Mouse (Mus musculus): Measurements from ENCODE around the gene Nudt16l1. TPM values are rescaled to one million over a fixed set of nuclear protein-coding genes. Genes with fewer than 3 reads are reported as not detected.

The Nudt16l1 gene
- total and polyA plus RNA-seq, 3 experiments = 20.5 to 42.9 (median 21.7) TPM

- no peak for DNase-seq (ENCODE audit: low spot score)
- no peak for TF ChIP-seq GATA2 (IDR thresholded peaks at IDR 0.05; ENCODE audit: borderline replicate concordance, low read depth, low read length)
- TF ChIP-seq POLR2AphosphoS5 (IDR thresholded peaks at IDR 0.05; ENCODE audit: insufficient replicate concordance, low read depth, low read length) = no peak
- TF ChIP-seq GATA1 (IDR thresholded peaks at IDR 0.05; ENCODE audit: borderline replicate concordance, low read length) = no peak
- TF ChIP-seq TAL1 (conservative IDR thresholded peaks at IDR 0.05; ENCODE audit: low read depth, low read length) = no peak
- TF ChIP-seq CTCF (IDR thresholded peaks at IDR 0.05; ENCODE audit: low read depth, low read length) = no peak
- Histone ChIP-seq H3K36me3 (replicated peaks) (peaks cover 9% of the 10 kb centered on the region), H3K4me3 (ENCODE audit: low read depth, low read length) (no peak overlapping the region), H3K4me1 (ENCODE audit: insufficient read depth, low read depth, low read length) (peaks cover 20% of the 10 kb centered on the region), H3K27me3 (ENCODE audit: insufficient read depth, low read length) (peaks cover 13% of the 10 kb centered on the region), H3K9me3 (replicated peaks) (no peaks in the 10 kb centered on the region)
- ATAC-seq (ENCODE audit: extremely low read depth, insufficient number of reproducible peaks, low FRiP score, poor library complexity, severe bottlenecking) = no peak
Measured at GRCm38 (mm10) chr16:4969055-4969843, 30.7 kb downstream of the Nudt16l1 start.

GRCm38 (mm10) chr16:4971626-4972025 is 33.1 kb downstream of the Nudt16l1 start:
- Histone ChIP-seq H3K4me3 (ENCODE audit: low read depth, low read length) (no peak overlapping the region), H3K36me3 (replicated peaks) (peaks cover 3% of the 10 kb centered on the region), H3K27me3 (ENCODE audit: insufficient read depth, low read length) (peaks cover 27% of the 10 kb centered on the region), H3K9me3 (replicated peaks) (no peaks in the 10 kb centered on the region), H3K4me1 (ENCODE audit: insufficient read depth, low read depth, low read length) (peaks cover 6% of the 10 kb centered on the region; the same call in 1 of the 2 replicates)
- no peak for ATAC-seq (ENCODE audit: extremely low read depth, insufficient number of reproducible peaks, low FRiP score, poor library complexity, severe bottlenecking)
- TF ChIP-seq TAL1 (conservative IDR thresholded peaks at IDR 0.05; ENCODE audit: low read depth, low read length) (no peak), CTCF (IDR thresholded peaks at IDR 0.05; ENCODE audit: low read depth, low read length) (no peak), GATA1 (IDR thresholded peaks at IDR 0.05; ENCODE audit: borderline replicate concordance, low read length) (no peak), GATA2 (IDR thresholded peaks at IDR 0.05; ENCODE audit: borderline replicate concordance, low read depth, low read length) (no peak), POLR2AphosphoS5 (IDR thresholded peaks at IDR 0.05; ENCODE audit: insufficient replicate concordance, low read depth, low read length) (no peak)
- no peak for DNase-seq (ENCODE audit: low spot score)

DNA sequence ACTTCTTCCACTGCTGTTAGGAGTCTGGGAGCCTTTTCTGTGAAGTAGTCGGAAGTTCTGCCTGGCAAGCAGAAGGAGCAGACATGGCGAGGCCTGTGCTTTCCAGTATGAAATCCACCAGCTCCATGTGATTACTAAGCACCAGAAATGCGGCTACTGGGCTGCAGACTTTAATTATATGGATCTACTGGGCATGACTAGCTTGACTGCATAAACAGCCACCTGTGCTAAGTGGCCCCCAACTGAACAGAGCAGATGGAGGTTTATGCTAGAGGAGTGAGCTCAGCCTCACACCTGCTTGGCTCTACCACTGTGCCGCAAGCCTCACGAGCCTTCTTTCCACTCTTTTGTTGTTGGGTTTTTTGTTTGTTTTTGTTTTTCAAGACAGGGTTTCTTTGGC is 36.0 kb downstream of the Nudt16l1 start:
- no peak for ATAC-seq (ENCODE audit: extremely low read depth, insufficient number of reproducible peaks, low FRiP score, poor library complexity, severe bottlenecking)

GRCm38 (mm10) chr16:4976180-4976579 is 37.6 kb downstream of the Nudt16l1 start:
- no peak for DNase-seq (ENCODE audit: low spot score)
- ATAC-seq (ENCODE audit: extremely low read depth, insufficient number of reproducible peaks, low FRiP score, poor library complexity, severe bottlenecking) = no peak
- H3K9me3 ChIP-seq (replicated peaks) = no peaks in the 10 kb centered on the region
- H3K36me3 ChIP-seq (replicated peaks) = no peaks in the 10 kb centered on the region
- H3K4me1 ChIP-seq (ENCODE audit: insufficient read depth, low read depth, low read length) = peaks cover 9% of the 10 kb centered on the region
- H3K27me3 ChIP-seq (ENCODE audit: insufficient read depth, low read length) = peaks cover 60% of the 10 kb centered on the region
- no peak overlapping the region for H3K4me3 ChIP-seq (ENCODE audit: low read depth, low read length)
- TF ChIP-seq GATA2 (IDR thresholded peaks at IDR 0.05; ENCODE audit: borderline replicate concordance, low read depth, low read length) (no peak), GATA1 (IDR thresholded peaks at IDR 0.05; ENCODE audit: borderline replicate concordance, low read length) (no peak), CTCF (IDR thresholded peaks at IDR 0.05; ENCODE audit: low read depth, low read length) (no peak), POLR2AphosphoS5 (IDR thresholded peaks at IDR 0.05; ENCODE audit: insufficient replicate concordance, low read depth, low read length) (no peak), TAL1 (conservative IDR thresholded peaks at IDR 0.05; ENCODE audit: low read depth, low read length) (no peak)

More for the DNA sequence above, 36.0 kb downstream of the Nudt16l1 start:
- Histone ChIP-seq H3K27me3 (ENCODE audit: insufficient read depth, low read length) (peaks cover 52% of the 10 kb centered on the region), H3K36me3 (replicated peaks) (no peaks in the 10 kb centered on the region), H3K9me3 (replicated peaks) (no peaks in the 10 kb centered on the region), H3K4me1 (ENCODE audit: insufficient read depth, low read depth, low read length) (peaks cover 7% of the 10 kb centered on the region), H3K4me3 (ENCODE audit: low read depth, low read length) (no peak overlapping the region)
- DNase-seq (ENCODE audit: low spot score) = no peak
- TF ChIP-seq POLR2AphosphoS5 (IDR thresholded peaks at IDR 0.05; ENCODE audit: insufficient replicate concordance, low read depth, low read length) (no peak), GATA2 (IDR thresholded peaks at IDR 0.05; ENCODE audit: borderline replicate concordance, low read depth, low read length) (no peak), CTCF (IDR thresholded peaks at IDR 0.05; ENCODE audit: low read depth, low read length) (no peak), GATA1 (IDR thresholded peaks at IDR 0.05; ENCODE audit: borderline replicate concordance, low read length) (no peak), TAL1 (conservative IDR thresholded peaks at IDR 0.05; ENCODE audit: low read depth, low read length) (no peak)

GRCm38 (mm10) chr16:4978275-4979051 is 39.9 kb downstream of the Nudt16l1 start:
- ATAC-seq (ENCODE audit: extremely low read depth, insufficient number of reproducible peaks, low FRiP score, poor library complexity, severe bottlenecking) = no peak
- Histone ChIP-seq H3K4me1 (ENCODE audit: insufficient read depth, low read depth, low read length) (peaks cover 9% of the 10 kb centered on the region), H3K27me3 (ENCODE audit: insufficient read depth, low read length) (peaks cover 67% of the 10 kb centered on the region), H3K36me3 (replicated peaks) (no peaks in the 10 kb centered on the region), H3K4me3 (ENCODE audit: low read depth, low read length) (no peak overlapping the region), H3K9me3 (replicated peaks) (no peaks in the 10 kb centered on the region)
- TF ChIP-seq GATA1 (IDR thresholded peaks at IDR 0.05; ENCODE audit: borderline replicate concordance, low read length) (no peak), GATA2 (IDR thresholded peaks at IDR 0.05; ENCODE audit: borderline replicate concordance, low read depth, low read length) (no peak), CTCF (IDR thresholded peaks at IDR 0.05; ENCODE audit: low read depth, low read length) (no peak), POLR2AphosphoS5 (IDR thresholded peaks at IDR 0.05; ENCODE audit: insufficient replicate concordance, low read depth, low read length) (no peak), TAL1 (conservative IDR thresholded peaks at IDR 0.05; ENCODE audit: low read depth, low read length) (no peak)
- DNase-seq (ENCODE audit: low spot score) = no peak

Data from G1E (cell line).